Mouse (Mus musculus): ENCODE measurements around the gene Fen1.

The Fen1 gene

DNA sequence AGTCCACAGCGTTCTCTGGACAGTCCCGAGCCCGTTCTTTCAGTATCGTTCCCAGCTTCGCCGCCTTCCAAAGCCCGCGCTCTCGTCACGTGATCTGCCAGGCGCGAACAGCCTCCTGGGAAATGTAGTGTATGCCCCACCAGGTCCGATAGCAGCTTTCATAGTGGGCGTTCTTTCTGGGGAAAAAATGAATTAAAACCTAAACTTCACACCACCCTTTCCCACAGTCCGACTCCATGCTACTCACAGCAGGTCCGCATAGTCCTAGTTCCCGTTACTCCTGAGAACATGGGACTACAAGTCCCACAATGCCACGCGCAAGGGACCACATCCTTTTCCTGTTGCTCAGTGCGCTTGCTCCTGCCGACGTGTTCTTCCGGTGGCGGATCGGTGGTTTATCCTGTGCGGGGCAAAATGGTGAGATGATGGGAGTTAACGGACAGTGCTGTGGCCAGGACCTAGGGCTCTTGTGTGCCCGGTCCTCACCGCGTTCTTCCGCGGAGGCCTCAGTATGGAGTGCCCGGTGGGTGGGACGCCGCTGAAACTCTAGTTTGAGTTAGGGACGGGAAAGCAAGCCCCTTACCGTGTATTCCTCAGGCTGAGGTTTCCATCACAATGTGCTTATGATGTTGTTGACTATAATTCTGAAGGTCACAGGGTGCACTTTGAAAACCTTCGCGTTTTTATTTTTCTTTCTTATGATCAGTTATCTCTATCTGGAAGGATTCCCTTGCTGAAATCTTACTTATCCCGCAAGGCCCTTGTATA, at the start of gene Fen1, which contains the start of gene Tmem258:
Gene Fen1 (minus strand): TSS at position 322 of the 768 bp plus-strand sequence.
Gene Tmem258 (plus strand): TSS at position 167 of the 768 bp plus-strand sequence.
- peak; percentile 94 for DNase-seq

DNA sequence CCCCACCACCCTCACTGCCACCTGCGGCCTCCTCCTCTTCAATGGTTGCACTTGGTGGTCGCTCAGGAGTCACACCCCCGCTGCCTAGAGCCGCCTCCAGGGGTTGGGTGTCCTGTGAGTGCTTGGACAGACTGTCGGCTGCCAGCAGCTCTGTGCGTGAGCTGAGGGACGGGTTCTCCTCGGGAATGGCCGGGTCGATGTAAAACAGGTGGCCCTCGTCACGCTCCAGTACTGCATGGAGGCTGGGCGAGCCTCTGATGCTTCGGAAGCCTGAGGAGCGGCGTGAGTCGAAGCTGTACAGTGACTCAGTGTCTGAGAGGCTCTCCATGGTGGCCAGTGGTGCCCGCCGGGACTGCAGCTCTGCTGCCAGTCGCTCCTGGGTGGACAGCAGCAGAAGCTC, 44.2 kb upstream of the Fen1 start:
- no peak for DNase-seq

DNA sequence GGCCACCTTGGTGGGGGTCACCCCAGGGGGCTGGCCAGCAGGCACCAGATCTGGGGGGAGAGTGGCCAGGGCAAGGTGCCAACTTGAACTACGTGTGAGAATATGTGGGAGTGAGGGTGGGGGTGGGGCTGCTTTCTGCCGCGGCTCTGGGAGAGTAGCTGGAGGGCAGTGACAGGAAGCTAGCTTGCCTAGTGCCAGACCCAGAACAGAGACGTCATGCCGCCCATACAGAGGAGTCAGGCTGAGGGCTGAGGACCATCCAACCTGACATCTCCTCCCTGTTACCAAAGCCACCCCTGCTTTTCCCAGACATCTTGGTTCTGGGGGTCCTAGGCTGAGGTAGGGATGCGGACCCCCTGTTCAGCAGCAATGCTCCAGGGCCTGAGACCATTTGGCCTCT, 43.2 kb upstream of the Fen1 start:
- DNase-seq: no peak

DNA sequence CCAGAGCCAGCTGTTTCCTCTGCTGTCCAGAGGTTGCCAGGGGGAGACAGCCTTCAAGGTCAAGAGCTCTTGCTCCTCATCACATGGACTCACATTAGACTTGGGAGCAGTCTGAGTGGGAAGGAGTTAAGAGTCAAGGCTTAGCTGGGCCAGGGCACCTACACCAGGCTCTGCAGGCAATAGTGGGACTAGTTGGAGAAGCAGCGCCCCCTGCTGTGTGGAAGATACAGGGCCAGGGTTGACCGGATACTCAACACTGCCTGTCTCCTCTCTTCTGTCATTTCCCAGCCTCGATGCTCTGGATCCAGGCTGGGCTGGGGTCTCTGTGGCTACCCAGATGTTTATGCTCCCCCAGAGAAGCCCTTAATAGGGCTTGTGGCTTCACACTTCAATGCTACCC, 40.2 kb upstream of the Fen1 start:
- peak; percentile 40 for DNase-seq

DNA sequence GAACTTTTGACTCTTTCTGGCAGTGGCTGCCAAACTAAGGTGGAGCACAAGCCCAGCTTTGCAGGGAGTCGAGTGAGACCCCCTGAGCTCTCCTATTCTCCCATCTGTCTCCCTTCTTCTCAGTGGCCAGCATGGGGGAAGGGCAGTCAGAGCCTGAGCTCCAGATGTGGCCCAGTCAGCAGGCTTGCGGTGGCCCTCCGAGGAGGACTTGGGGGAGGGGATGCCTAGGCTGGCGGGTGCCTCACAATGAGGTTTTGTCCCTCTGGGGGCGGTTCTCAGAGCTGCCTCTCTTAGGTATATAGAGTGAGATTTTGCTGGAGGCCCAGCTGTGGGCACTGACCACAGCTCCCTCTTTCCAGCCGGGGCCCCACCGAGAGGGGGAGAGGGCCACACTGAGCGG, 38.9 kb upstream of the Fen1 start:
- peak; percentile 35 for DNase-seq

DNA sequence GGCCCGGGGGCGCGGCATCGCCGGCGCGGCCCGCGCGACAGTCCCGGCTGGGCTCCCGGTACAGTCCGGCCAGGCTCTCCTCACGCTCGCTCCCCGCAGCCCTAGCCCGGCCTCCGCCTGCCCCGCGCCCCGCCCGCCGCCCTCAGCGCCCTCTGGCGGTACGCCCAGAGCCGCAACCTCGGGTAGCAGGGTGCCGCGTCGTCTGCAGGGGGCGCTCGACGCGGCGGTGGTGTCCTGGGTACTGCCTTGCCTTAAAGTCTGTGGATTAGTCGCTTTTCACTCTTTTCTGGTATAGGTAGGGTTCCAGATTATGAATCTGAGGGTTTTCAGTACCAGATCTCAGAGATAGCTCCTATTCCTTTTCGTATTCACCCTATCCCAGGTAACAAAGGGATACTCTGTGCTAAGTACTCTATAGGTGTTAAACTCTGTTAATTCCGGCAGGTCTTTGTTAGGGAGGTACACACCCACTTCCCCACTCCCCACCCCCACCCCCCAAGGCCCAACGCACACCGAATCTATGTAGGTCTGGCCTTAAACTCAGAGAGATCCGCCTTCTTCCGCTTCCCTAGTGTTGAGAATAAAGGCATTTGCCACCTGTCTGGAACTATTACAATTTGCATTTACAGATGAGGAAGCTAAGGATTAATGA, 36.8 kb upstream of the Fen1 start, which contains the start of gene Myrf:
Gene Myrf (minus strand): TSS at position 95 of the 652 bp plus-strand sequence.
- peak; percentile 86 for DNase-seq

DNA sequence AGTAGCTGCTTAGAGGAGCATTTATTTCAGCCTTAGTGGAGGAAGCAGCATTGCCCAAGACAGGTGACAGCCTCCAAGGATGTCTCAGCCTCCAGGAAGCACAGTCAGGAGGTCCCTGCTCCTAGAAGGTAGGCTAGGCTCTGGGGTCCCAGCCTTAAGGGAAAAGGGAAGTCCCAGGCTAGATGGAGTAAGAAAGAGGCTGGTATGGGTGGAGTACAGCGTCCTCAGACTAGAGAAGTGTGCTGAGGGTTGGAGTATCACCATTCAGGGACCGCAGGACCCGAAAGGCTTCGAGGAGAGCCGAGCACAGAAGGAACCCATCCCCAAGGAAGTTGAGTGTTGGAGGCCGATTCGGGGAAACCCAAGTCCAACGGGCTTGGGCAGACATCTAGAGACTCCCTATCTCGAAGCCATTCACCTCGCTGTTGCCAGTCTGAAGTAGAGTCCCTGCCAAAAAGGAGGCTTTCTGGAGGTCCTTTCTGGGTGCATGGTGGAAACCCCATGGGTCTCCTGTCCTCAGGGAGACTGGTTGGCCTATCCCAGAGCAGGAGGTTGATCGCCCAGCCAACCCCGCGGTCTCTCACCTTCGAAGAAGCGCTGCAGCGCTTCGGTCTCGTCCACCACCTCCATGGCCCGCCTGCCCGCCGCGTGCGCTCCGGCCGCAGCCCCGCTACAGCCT, 36.1 kb upstream of the Fen1 start:
- DNase-seq: no peak

DNA sequence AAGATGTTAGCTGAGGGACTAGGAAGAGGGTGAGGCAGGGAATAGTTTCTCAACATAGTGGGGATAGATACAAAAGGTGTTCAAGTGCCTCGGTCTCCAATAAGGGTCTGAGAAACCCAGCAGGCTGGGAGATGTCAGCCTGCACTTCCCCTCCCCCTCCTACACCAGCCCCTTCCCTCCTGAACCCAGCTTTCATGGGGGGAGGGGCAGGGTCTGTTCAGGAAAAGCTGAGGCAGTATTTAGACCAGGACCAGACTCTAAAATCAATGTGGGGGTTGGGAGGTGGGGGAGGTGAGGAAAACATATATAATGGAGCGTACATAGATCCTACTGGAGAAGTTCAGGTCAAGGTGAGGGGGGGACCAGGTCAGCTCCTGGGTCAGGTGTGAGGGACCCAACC, 35.5 kb upstream of the Fen1 start:
- DNase-seq: no peak

DNA sequence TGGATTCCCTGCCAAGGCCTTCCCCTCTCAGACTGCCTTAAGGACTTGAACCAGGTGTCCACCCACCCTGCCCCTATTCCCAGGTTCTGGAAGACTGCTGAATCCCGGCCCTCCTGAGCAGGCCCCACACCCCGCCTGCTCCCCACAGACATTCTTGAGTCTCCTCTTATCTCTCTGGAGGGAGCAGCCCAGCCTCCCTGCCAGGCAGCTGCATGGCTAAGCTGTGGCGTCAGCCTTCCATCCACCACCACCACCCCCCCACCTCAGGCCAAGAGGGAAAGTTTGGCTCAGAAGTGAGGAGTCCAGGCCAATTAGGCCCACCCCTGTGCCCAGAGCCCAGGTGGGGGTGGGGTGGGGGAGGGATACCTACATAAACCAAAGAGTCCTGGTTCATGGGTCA, 34.5 kb upstream of the Fen1 start:
- no peak for DNase-seq

DNA sequence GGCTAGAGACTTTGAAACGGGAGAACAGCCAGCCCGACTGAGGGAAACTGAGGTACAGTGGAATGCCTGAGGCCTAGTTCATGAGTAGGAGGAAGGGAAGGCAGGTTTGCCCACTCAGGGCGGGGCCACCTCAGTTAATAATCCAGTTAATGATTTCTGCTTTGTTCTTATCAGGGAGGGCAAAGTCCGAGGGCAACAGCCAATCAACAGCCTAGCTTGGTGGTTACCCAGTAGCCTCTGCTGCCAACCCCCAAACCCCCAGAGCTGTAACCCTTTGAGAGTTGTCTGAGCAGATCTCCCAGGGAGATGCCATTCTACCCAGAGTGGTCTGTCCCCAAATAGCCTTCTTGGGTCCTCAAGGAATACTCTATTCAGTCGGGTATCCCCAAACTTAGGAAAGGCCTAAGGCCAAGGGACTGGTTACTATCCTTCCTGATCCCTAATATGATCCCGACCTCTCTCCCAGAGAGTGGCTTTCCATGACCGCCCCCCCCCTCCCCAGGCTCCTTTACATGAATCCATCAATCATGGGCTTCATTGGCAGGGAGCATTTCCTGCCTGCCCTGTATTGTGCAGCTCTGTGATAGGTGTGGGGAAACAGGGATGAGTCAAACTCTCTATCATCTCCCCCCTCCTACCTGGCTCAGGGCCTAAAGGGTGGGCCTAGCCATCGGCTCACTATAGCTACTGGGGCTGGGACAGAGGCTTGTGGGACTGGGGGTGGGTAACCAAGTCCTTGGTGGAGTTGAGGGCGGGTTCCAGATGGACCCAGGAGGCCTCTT, 32.0 kb upstream of the Fen1 start:
- DNase-seq: no peak

DNA sequence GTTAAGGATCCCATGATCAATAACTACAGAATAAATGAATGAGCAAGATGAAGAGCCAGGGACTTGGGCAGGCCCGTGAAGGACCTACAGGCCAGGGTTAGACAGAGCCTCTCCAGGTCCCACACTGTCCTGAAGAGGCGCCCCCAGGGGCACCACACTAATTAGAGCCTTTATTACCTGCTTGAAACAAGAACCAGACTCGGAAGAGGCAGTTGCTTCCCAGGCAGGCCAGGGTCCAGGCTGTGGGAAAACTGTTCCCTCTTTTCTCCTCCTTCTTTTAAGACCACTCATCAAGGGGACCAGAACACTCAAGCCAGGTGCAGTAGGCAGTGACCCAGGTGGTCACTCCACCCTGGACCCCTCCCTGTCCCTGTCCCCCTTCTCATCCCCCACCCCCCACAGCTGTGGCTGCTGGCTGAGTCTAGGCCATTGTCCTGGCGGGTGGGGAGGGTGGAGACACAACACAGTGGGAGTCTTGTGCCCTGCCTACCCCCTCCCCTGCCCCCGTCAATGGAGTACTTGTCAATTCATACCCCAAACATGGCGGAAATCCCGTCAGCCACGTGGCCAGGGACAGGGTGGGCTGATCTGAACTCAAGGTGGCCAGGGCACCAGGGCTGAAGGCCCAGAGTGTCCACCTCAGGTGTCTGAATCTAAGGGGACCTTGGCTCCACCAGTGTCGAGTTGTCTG, 28.5 kb upstream of the Fen1 start:
- no peak for DNase-seq

DNA sequence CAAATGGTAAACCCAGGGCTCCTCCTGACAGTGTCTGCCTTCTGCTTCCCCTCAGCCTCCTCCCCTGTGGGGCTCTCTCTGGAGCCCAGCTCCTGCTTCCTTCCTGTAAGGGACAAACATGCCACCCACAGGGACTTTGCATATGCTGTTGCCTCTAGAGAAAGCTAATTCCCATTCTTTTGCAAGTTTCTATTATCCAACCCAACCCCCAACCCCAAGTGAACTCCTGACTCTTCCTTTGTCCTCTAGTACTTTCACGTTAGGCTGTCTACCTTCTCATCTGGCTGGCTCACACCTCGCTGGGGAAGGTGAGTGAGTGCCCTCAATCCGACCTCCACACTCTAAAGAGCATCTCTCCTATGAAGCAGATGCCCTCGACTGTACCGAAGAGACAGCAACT, 27.9 kb upstream of the Fen1 start:
- no peak for DNase-seq

DNA sequence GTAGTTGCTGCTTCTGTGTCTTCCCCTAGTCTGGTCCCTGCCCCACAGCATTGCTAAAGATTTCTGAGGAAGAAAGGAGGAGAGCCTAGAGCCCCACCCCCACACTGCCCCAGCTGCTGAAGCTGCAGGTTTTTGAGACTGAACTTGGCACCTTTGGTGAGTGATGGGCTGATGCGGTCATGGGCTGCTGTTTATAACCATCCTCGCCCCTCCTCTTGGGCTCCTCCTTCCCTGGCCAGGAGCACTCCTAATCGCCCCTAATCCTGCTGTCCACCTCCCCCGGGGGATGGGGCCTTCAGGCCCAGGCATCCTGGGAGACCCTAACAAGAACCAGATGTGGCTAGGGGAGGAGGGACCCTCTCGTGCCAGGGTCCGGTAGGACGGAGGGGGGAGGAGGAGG, 27.0 kb upstream of the Fen1 start:
- peak; percentile 36 for DNase-seq

DNA sequence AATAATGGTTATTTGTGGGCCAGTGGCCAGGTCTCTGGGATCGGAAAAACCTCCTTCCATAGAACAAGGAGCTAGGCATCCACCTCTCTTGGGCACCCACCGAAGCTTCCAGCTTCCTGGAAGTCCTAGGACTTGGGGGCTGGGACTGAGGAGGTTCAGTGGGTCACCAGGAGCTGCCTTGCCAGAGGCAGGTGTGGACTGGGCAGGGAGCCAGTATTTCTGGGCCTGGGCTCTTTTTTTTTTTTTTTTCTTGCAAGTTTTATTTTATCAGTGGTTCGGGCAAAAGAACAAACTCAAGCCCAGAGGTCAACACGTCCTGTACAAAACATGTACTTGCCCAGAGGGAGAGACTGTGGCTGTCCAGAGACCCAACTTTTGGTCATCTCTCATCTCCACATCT, 21.8 kb upstream of the Fen1 start:
- DNase-seq: no peak

DNA sequence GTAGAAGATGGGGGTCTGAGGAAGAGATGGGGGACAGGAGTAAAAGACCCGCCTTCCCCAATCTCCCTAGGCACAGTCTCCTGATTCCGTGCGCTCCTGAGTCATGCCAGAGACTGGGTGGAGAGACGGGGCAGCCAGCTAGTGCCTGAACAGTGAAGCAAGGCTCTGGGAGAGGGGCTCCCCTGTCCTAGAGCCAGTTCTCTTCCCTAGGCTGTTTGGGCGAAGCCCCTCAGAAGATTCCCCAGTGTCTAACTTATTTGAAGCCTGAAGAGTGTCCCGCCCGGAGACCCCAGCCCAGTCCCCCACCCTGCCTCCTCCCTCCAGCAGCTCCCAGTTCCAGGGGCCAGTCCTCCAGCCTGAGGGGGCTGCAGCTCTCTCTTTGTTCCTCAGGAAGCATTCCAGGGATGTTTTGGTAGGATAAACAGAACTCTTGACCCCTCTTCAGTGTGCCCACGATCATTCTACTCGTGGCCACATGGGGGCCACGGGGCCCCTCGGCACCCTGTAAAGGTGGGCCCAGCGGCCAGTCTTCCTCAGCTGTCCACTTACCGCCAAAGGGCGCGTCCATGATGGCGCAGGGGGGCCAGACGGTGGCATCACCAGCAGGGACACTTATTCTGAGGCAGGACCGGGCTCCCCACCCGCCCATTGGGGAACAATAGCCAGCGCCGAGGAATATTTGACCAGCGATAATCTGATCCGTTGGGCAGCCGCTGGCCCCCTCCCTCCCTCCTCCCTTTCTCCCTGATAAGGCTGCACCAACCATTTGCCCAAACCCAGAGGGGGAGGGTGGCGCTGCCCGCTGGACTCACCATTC, 20.9 kb upstream of the Fen1 start:
- DNase-seq: peak; percentile 60

DNA sequence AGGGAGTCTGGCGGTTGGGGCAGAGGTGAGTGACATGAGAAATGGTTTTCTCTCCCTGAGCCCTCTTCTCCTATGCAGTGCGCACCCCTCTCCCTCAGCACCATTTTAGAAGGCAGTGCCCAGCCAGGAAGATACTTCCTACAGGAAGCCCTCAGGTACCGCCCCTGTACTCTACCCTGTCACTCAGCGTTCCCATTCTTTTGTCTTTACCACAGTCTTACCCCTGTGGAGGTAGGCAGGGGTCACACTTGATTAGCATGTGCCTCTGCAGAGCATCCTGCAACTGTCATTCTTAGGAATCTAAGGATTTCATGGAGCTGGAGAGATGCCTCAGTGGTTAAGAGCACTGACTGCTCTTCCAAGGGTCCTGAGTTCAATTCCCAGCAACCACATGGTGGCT, 19.6 kb upstream of the Fen1 start:
- no peak for DNase-seq

DNA sequence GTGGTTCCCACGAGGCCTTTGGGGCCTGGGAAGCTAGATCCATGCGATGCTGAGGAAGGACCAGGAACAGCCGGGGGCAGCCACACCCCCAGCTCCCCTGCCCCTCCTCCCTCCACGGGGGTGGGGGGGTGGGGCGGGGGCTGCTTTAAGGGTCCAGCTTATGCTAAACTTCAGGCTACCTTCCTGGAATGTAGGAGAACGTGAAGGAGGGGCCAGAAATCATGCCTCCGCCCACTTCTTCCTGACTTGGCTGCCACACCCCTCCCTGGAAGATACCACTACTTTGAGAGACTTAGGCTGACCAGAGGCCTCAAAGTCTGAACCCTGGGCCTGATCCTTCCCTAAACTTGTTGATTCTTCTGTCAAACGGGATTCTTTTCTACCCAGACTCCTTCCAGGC, 18.7 kb upstream of the Fen1 start:
- DNase-seq: no peak

DNA sequence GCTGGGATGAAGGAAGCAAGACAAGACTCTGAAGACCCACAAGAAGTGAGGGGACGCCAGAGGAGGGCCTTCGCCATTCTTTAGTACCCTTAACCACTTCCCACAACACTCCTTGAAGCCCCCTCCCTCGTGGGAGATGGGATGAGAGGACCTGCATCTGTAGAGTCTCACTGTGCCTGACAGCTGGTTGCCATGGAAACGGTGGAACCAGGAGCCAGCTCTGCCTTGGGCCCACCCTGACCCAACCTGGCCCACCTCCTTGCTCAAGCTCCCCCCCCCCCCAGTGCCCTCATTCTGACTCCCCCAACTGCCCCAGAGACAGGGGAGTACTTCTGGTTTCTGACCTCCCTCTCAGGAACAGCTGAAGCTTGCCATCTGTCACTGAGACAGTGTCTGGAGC, 17.6 kb upstream of the Fen1 start:
- peak; percentile 44 for DNase-seq

DNA sequence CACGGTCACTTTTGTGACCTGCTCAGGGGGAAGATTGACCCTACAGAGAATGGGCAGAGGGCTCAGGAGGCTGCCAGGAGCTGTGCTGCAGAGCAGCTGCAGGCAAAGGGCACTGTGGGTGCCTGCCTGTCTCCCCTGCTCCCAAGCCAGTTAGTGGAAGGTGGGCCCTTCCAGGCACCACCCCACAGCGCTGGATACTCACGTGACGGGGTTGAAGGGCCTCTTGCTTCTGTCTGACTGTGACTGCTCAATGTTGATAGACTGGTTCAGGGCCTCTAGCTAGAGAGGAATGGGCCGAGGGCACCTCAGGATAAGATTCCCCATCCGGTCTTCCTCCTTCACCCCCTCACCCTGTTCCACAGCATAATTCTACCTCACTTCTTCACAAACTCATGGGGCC, 15.6 kb upstream of the Fen1 start:
- no peak for DNase-seq

DNA sequence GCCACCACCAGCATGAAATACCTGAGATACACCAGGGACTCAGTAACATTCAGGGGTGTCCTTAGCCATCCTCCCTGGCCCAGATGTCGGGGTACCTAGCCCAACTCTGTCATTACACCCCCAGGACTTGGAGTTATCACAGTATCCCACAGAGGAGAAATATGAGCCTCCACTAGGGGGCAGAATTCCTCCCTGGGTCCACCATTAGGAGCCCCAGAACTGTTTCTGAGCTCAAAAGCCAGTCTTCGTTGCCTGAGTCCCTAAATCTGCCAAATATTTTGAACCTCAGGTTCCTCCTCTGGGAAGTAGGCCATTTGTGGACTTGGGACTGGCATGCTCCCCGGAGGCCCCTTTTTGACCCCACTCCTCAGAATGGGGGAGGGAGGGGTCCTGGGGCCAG, 15.1 kb upstream of the Fen1 start:
- DNase-seq: peak; percentile 73

DNA sequence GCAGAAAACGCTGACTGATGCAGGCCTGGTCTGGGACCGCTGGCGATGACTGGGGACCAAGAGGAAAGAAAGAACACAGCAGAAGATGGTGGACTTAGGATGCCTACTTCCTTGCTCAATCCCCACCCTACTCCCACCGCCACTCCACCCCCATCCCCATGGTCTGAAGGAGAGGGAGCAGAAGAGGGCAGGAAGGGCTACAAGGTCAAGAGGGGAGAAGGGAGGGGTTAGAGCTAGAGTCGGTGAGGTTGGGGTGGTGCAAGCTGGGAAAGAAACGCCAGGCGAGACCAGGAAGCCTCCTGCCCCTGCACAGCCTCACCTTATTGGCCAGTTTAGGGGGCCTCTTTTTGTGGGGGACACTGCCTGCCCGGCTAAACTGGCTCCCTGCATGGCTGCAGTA, 12.1 kb upstream of the Fen1 start:
- no peak for DNase-seq
